Mouse (Mus musculus): Measurements from ENCODE around the gene Rack1. TPM values are rescaled to one million over a fixed set of nuclear protein-coding genes. Genes with fewer than 3 reads are reported as not detected.
"Not testable (repeated sequence)": the region's sequence is repeated elsewhere in the genome, so short reads cannot be mapped to it uniquely, and the experiment has no call there.

Rack1 gene
- total RNA-seq, 2 experiments from 2014 or later, result 530 to 563 TPM

DNA sequence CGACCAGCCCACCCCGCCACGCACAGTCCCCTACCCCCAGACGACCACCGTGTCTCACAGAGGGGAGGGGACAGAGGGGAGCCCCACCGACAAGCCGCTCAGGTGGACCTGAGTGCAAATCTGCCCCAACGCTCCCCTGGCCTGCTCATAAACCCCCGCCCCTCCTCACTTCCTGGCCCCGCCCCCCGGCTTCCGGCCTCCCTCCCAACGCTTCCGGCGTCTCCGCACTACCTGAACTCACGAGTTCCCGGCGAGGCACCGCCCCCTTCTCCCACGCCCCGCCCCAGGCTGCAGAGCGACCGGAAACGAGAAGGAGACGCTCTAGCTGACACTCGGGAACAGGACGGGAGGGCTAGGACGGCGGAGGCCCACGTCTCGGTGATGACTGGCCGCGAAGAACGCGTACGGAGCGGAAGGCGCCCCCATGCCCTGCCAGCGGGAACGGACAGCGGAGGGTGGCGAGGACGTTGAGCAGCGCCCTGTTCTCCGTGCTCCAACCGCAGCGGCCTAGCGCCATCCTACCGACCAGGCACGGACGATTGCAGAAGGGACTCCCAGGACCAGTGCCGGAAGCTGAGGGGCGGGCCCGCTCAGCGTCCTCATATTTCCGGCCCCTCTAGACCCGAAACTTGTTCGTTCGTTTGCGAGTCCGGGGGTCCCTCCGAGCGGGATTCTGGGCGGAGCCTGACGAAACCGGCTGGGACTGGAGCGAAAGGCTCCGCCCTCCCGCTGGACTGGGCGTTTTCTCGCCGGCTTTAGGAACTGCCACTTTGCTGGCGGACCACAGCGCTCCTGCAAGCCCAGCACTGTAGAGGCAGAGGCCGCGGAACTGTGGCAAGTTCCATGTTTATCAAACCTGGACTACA lies 16.9 kb downstream of the Rack1 start, which contains the start of gene Trim41:
TSS of gene Trim41 (minus strand) at position 554 of the 866 bp plus-strand sequence.
- peak; percentile 99 for DNase-seq
- intact Hi-C loops (cut with DNase I), result loop anchor here (1.0 kb wide), 1 partner anchor 16 kb away; no protein-coding TSS in a partner anchor

DNA sequence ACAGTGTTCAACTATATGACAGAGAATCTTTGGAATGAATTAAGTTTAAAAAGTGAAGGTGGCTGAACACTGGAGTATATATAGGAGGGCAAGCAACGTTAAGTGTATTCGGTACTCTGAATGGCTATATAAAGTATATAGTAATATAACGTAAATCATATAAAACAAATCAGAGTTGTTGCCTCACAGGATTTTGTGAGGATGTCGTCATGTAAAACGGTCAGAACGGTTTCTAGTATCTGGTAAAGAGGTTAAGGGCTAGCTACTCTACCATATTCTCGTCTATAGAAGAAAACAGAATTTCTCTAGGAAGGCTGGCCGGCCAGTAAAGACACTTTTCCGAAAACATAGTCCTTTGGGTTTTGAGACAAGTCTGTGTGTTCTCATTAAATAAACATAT lies 17.7 kb downstream of the Rack1 start:
- intact Hi-C loops (cut with DNase I), result loop anchor here (1.0 kb wide), 2 partner anchors 16 to 39 kb away; no protein-coding TSS in a partner anchor
- DNase-seq, result peak in 1 of 2 experiments; percentile 32

DNA sequence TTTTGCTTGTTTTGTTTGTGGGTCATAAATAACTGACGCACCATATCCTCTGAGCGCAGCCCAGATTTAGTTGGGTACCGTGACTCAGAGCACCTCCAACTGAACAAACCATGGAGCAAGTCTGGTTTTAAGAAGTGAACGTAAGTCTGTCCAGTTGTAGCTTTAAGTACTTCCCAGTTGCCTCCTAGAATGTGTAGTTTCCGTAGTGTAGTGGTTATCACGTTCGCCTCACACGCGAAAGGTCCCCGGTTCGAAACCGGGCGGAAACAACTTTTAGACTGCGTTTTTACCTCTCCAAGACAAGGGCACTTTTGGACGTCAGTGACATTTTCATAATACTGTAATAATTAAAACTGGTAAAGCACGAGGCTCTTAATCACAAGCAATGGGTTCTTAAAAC lies 18.2 kb downstream of the Rack1 start:
- intact Hi-C loops (cut with DNase I), result loop anchor here (1.0 kb wide), 2 partner anchors 15 to 38 kb away; no protein-coding TSS in a partner anchor
- peak; percentile 89 to 90 for DNase-seq

DNA sequence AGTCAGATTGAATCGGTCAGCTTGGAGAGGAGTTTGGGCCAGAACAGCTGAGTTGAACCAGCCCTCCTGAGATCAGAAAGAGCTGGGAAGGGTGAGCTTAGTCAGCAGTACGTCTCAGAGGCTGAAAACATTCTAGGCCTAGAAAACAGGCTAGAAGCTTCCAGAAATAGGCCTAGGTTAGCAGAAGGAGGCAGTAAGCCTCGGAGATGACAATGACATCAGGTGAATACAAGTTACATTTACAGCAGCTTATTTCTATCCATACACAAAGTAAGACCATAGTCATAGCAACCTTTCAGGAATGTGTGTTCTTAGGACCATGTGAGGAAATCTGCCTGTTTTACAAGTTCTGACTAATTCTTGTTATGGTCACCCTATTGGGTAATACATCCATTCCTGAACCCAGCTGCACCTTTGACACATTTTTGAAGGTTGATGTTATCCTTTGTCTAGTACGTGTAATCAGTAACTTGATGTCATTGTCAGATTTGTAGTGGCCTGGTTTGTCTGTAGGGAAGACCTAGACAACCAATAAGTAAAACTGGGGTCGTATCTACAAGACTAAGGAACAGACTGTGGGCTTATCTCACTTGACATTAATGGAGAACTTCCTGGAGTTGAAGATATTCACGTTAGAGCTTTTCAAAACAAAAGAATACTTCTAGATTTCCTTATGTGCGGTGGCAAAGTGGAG lies 19.6 kb downstream of the Rack1 start:
- intact Hi-C loops (cut with DNase I), result no loop called here
- no peak for DNase-seq

DNA sequence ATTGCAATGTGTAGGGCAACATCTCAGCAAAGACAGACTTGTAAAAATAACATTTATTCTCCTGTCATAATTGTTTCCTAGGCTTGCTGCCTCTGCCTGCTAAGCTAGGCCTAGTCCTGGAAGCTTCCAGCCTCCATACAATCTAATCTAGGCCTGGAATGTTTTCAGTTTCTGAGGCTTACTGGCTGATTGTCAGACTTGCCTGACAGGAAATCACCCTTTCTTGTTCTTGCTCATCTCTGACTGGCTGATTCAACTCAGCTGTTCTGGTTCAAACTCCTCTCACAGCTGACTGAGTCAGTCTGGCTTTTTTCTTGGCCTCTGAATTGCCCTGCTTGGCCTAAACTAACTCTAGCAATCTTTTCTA lies 20.2 kb downstream of the Rack1 start:
- intact Hi-C loops (cut with DNase I), result no loop called here

DNA sequence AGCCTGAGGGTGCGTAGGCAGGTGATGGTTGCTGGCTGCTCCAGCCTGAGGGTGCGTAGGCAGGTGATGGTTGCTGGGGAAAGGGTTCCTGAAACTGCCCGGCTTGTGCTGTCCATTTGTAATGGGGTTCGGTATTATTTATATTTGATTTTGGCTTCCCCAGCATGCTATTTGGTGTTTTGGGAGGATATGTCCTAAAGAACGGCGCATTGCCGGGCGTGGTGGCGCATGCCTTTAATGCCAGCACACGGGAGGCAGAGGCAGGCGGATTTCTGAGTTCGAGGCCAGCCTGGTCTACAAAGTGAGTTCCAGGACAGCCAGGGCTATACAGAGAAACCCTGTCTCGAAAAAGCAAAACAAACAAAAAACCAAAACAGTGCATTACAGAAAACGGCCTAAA lies 21.2 kb downstream of the Rack1 start:
- intact Hi-C loops (cut with DNase I); DNase-seq: not testable (repeated sequence)

More for the DNA sequence above, 20.2 kb downstream of the Rack1 start:
- peak; percentile 49 to 50 for DNase-seq

DNA sequence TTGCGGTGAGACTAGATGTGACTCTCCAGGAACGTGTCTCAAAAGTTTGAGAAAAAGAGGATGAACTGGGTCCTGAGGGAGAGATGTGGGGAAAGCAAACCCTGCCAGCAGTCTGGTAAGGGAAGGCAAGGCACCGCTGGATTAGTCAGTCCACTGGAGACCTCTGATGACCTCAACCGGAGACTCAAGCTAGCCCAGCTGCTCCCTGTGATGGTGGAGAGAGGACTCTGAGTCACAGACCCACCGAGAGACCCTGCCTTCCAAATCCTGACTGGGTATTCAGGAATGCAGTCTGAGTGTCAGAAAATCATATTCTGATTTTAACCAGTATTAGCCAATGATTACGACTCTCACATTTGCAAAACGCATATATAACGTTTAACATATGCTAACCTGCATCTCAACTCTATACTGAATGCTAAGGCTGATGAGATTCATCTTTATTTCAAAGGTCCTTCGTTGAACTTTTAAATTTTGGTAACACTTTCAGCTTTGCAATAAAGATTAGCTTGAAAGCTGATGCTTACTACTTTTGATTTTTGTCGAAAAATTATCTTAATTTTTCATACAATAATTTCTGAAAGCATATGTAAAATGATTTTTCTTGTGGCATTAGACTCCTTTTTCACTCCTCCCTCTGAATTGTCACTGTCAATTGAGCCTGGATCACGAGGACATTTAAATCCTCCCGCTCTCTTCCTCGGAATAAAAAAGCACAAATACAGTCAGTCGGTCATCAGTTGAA lies 22.8 kb downstream of the Rack1 start:
- no peak for DNase-seq
- intact Hi-C loops (cut with DNase I), result no loop called here

DNA sequence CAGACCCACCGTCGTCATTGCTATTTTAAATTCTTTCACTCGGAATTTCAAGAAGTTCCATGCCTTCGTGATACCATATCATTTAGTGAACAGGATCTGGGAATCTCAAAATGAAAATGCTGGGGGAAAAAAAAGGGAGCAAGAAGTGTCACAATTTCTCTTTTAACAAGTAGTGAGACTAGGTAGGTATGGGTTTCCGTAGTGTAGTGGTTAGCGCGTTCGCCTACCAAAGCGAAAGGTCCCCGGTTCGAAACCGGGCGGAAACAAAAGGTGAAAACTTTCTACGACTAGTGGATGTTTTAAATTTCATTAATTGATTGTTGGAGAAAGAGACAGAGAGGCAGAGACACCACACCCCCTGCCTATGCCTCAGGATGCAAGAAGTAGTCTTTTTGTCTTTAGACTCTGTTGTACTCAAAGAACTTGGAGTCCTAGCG lies 23.4 kb downstream of the Rack1 start:
- DNase-seq, result peak; percentile 58 to 68
- intact Hi-C loops (cut with DNase I), result no loop called here

DNA sequence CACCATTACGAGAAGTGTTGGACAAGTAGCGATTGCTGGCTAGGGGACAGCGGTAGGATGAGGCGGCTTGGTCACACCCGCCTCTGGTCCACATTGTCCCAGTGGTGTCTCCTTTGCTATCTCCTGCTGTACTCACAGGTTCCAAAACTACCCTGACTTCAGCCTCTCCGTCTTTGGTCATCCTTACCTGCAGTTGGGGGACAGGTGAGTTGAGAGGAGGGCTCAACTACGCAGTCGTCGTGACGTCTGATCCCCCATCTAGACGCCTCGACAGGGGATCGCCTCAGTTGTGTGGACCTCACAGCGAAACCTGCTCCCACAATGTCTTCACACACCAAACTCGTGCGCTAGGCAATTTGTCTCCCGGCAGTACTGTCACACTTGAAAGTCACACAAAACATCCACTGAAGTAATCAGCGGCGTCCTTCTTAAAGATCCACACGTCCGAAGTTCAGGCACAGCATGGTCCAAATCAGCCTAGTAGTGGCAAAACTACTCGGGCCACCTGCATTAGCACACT lies 24.2 kb downstream of the Rack1 start:
- intact Hi-C loops (cut with DNase I), result no loop called here
- DNase-seq, result no peak

DNA sequence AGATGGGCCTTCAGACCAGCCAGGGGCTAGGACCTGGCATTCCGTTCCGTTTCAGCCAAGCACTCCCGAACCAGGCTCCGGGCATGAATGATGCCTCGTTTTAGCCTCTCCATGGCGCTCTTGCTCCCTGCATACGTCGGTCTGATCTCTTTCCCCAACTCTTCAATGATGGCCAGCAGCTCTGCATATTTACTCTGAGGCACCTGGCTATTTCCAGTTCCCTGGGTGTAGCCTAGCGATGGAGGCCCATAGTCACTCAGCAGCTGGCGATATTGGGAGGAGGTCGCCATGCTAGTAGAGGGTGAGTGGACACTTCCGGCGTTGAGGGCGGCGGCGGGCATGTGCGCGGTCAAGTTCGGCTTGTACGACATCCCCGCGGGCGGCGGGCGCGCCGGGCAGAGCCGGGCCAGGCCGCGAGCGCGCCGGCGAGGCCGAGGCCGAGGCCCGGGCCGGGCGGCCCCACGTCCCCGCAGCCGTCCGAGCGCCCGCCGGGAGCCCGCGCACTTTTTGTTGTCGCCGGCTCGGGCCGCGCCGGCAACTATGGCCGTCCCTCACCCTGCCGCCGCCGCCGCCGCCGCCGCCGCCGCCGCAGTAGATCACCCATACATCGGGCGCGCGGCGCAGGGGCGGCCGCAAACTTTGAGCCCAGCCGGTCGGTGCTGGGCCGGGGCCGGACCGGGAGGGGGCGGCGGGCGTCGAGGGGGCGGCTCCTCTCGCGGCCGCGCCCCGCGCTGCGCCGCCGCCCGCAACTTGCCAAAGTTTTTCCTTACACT lies 26.0 kb downstream of the Rack1 start, which contains the start of the genes Trim7 and Gm12184:
TSS of gene Trim7 (plus strand) at position 162 of the 773 bp plus-strand sequence.
TSS of gene Gm12184 (minus strand) at position 677 of the 773 bp plus-strand sequence.
- intact Hi-C loops (cut with DNase I), result not testable (repeated sequence)
- DNase-seq, result peak; percentile 37 to 40

DNA sequence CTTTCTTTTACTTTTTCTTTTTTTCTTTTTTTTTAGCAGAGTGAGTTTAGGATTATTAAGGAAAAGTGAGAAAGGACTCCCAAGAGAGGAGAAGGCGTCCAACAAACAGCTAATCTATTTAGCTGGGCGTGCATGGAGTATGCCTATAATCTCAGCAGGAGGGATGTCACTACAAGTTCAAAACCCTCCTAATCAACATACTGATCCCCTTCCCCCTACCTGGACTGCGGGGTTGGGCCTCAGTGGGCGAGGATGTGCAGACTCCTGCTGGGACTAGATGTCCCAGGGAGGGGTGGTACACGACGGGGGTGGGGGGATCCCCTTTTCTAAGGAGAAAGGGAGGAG lies 26.6 kb downstream of the Rack1 start:
- intact Hi-C loops (cut with DNase I), result no loop called here
- no peak for DNase-seq

DNA sequence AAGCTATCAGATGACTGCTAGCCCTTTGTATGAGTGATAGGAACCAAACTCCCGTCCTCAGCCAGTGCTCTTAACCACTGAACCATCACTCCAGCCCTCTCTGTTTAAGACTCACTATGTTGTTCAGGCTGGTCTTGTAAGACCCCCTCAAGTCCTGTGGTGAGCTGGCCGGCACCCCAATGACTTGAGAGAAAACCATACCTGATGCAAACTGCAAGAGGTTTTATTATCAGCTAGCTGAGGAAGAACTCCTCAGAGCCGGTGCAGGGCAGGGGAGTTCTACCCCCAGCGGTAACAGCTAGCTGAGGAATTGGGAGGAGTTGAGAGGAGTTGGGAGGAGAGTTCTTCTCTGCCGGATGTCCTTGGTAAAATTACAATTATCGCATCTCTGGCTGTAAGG lies 27.8 kb downstream of the Rack1 start:
- intact Hi-C loops (cut with DNase I), result no loop called here
- no peak for DNase-seq

DNA sequence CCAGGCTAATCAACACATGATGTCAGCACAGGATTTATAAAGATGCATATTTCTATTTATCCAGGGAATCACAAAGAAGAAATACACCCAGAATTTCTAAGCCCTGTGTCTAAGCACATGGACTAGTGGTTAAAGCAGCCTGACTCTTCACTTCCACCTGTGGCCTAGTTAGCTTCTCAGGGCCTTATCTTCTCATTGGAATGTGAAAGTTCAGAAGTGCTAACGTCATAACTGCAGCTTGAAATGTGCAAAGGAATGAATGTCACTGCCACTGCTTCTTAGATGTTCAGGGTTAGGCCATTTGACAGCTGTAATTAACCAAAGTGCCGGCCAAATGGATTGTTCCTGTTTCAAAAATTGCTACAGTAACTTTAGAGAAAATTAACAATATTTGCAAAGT lies 30.1 kb downstream of the Rack1 start:
- DNase-seq, result no peak
- intact Hi-C loops (cut with DNase I), result no loop called here

DNA sequence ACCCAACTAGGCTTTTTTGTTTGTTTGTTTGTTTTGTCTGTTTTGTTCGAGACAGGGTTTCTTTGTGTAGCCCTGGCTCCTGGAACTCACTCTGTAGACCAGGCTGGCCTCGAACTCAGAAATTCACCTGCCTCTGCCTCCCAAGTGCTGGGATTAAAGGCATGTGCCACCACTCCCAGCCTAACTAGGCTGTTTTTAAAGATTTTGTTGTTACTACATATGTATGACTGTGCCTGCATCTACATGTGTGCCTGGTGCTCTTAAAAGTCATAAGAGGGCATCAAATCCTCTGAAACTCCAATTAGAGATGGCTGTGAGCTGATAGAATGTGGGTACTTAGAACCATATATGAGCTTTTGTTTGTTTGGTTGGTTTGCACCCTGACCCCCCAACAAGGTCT lies 31.1 kb downstream of the Rack1 start:
- intact Hi-C loops (cut with DNase I), result no loop called here
- DNase-seq, result no peak

DNA sequence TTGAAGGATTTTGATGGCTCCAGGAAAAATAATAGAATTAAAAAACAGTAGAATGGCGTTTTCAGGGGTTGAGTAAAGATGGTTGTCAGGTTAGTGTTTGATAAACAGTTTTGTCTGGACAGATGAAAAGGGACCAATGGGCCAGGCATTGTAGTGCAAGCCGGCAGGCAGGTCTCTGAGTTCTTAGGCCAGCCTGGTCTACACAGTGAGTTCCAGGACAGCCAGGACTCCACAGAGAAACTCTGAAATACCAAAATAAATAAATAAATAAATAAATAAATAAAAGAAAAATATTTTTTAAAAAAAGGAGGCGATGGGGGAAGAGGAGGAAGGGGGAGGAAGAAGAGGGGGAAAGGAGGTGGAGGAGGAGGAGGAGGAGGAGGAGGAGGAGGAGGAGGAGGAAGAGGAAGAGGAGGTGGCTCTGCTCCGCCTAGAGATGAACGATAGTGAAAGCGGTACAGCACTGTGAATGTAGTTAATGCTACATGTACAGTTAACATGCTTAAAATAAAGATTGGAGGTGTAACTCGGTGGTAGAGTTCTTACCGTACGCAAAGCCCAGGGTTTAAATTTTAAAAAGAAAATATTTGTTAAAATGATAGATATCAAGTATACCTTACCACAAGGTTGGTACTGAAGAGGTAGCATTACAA lies 33.1 kb downstream of the Rack1 start:
- no peak for DNase-seq
- intact Hi-C loops (cut with DNase I), result loop anchor here (1.0 kb wide), 1 partner anchor 15 kb away; no protein-coding TSS in a partner anchor

DNA sequence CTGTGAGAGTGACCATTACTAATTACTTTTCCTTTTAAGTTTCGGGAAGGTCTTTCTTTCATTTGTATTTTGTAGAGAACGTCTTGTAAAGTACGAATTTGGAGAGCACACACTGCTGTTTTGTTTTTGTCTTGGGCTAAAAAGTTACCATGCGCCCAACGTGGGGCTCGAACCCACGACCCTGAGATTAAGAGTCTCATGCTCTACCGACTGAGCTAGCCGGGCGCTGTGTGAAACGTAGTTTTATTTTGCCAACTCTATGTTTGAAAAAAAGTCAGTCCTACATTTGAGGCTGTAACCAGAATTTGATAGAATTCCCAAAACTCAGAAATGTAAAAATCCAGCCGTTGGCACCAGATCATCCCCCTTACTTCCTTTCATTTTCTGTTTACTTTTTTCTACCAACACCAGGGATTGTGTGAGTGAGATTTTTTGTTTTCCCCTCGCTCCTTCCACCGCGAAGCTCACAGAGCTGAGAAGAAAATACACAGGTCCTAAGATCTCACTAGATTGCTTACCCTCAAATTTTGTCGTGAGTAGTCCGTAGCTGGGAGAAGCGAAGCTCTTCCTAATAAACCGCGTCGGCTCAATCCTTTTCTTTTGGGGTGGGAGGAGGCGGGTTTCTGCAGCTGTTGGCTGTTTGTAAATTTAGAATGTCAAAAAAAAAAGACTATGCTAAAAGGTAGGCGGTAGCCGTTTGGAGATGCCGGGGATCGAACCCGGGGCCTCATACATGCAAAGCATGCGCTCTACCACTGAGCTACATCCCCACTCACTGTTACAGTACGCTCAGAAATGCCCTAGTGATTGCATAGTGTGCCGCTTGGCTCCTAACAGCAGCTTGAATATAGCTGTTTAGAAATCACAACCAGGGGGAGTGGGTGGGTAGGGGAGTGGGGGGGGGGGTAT lies 33.9 kb downstream of the Rack1 start:
- intact Hi-C loops (cut with DNase I), result loop anchor here (1.0 kb wide), 2 partner anchors 16 to 22 kb away; no protein-coding TSS in a partner anchor
- peak; percentile 93 to 94 for DNase-seq

DNA sequence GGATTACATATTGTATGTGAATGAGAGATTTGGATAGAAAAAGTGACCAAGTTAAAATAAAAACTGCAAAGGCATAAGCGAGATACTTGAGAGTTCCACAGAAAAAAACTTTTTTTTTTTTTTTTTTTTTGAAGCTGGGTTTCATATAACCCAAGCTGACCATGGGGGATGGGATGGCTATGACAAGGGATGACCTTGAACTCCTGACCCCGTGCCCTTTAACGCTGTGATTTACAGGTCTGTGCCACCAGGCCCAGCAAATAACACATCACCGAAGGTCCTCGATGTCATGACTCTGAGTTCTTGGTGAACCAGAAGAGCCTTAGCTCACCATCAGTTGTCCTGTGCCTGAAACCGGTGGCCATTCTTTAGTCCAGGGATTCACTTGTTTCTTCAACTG lies 35.8 kb downstream of the Rack1 start:
- intact Hi-C loops (cut with DNase I), result no loop called here
- no peak for DNase-seq

DNA sequence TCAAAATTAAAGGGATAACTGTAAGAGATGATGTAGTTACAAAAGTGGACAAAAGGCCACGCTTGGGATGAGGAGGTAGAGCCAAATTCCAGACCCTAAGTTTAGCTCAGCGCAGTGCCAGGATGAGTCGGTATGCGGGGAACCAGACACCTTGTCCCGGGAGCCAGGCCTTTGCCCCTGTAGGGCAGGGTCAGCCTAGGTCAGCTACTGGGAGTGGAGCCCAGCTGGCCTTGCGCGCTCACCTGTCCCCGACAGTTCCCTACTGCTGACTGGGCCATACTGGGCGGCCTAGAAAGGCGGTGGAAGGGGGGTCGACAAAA lies 36.8 kb downstream of the Rack1 start:
- intact Hi-C loops (cut with DNase I), result no loop called here
- peak in 1 of 2 experiments; percentile 72 for DNase-seq
